Mouse (Mus musculus): Measurements from ENCODE around the gene Chn2.
A peak's percentile ranks its signal among the peaks of the same experiment; 100 is the strongest.

Chn2 gene

GRCm38 (mm10) chr6:54119885-54120666, 80.7 kb downstream of the Chn2 start:
- peak; percentile 29 for DNase-seq

- DNase-seq: no peak
Observed at GRCm38 (mm10) chr6:54120889-54121288, 81.5 kb downstream of the Chn2 start.

DNA sequence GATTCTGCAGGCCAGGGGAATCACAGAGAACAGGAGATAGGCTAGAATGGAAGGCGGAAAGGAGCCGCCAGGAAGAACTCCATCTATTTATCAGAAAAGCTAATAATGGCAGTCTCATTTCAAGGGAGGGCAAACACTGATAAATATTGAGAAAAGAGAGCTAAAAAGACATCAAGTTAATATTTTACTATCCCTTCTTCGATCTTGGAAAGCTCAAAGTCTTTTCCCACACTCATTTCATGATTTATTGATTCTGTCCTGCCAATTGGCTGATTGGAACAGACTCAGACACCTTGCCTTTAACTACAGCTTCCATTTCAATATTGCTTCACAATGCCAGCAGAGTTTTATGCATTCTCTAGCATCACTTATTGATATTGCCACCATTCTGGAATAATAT, 85.2 kb downstream of the Chn2 start:
- no peak for DNase-seq

- no peak for DNase-seq
Observed at GRCm38 (mm10) chr6:54125536-54125935, 86.2 kb downstream of the Chn2 start.

GRCm38 (mm10) chr6:54126225-54126992, 87.1 kb downstream of the Chn2 start:
- no peak for DNase-seq

- DNase-seq: no peak
Observed at GRCm38 (mm10) chr6:54126993-54127697, 87.8 kb downstream of the Chn2 start.

DNA sequence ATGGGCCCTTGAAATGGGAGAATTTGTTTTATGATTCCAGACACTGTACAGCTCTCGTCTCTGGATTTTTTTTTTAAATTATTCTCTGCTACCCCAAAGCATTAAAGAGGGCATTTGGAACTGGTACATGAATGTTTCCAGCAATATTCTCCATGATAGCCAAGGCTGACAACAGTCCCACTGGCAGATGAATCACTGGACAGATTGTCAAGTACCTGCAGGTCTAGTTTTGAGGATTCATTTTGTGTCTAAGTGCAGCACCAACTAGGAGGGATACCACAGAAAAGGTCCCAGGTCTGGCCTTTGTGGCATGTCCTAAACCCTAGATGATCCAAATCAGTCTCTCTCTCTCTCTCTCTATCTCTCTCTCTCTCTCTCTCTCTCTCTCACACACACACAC, 89.3 kb downstream of the Chn2 start:
- no peak for DNase-seq

DNA sequence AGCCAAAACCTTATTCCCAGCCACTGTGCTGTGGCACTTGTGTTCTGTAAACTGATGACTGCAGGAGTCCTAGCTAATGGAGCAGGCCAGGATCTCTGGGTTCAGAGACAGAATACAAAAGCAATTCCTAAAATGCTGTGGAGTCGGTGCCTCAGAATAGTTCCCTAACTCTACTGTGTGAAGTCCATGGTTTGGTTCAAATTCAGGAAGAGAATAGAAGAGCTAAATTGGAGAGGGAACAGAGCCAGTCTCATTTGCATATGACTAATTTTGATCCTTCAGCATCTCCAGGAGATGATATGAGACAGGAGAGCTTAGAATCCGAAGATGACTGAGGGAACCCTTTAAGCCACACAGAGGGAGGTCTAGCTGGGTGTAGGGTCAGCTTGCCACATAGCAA, 90.2 kb downstream of the Chn2 start:
- DNase-seq: no peak

DNA sequence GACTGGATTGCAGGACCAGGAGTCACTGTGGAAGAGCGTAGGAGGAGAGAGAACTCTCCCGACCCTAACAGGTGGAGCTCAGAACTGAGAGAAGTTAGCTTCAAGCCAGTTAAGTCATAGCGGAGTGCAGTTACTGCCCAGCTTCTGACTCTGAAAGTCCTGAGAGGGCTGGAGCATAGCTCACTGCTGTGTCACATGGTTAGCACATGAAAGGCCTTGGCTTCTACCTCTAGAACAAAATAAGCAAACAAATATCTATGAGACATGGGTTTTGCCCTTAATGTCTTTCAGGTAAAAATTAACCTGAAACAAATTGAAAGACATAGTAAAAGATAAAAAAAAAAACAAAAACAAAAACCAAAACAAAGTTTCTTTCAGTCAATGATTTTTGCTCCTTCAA, 91.5 kb downstream of the Chn2 start:
- no peak for DNase-seq

GRCm38 (mm10) chr6:54132576-54132975, 93.2 kb downstream of the Chn2 start:
- DNase-seq: no peak

- DNase-seq: no peak
Observed at GRCm38 (mm10) chr6:54133231-54133630, 93.9 kb downstream of the Chn2 start.

DNA sequence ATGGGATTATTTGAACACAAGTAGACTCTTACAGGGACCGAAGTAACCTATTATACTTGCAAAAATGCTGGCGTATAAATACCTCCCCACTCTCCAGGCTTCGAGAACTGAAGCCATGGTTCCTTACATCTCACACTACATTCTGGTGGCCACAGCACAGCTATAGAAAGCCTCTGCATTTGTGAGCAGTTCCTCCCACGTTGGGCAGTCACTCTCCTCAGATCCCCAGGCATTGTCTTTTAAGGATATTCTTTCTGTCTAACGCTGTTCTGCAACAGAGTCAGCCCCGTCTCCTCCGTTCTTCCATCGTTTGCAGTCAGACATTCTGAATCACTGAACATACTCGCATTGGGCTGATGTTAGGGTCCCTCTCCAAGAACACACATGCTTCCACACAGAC, 98.8 kb downstream of the Chn2 start:
- DNase-seq: no peak

DNA sequence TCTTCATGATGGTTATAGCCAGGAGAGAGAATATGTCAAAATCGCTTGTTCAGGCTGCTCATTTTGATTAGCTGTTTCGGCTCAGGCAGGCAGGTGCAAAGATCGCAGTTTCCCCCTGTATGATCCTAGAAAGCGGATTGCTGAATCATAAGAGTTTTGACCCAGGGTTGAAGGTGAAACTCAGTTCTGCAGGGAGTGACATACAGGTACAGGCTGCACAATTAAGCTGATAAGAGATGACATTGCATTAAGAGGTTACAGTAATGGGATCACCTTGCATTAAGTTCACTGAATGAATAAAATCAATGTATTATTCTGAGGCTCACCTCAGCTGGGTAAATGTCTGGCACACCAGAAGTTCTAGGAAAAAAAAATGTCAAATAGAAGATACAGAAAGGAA, 101.1 kb downstream of the Chn2 start:
- DNase-seq: no peak

DNA sequence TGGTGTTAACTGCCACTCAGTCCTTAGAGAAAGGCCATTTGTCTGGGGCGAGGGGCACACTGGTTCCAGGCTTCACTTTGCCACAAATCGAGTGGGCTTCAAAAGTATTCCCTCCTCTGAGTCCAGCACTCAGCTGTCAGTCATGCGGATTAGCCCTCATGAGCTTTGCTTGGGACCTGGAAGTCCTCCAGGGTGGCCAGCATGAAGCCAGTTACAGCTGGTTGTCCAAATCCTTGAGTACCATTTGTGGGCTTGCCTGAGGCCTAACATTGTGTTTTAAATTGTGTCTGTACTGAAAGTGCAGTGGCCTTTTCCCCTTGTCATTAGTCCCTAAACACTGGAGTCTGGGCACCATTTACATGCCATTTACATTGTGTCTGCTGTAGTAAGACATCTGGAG, 101.8 kb downstream of the Chn2 start:
- no peak for DNase-seq

- no peak for DNase-seq
Observed at GRCm38 (mm10) chr6:54142848-54143651, 103.7 kb downstream of the Chn2 start.

- no peak for DNase-seq
Observed at GRCm38 (mm10) chr6:54143652-54143960, 104.3 kb downstream of the Chn2 start.

- DNase-seq: no peak
Observed at GRCm38 (mm10) chr6:54148844-54149526, 109.6 kb downstream of the Chn2 start.

GRCm38 (mm10) chr6:54150821-54151220, 111.5 kb downstream of the Chn2 start:
- DNase-seq: peak; percentile 7

- no peak for DNase-seq
Observed at GRCm38 (mm10) chr6:54151443-54152241, 112.3 kb downstream of the Chn2 start.

- no peak for DNase-seq
Observed at GRCm38 (mm10) chr6:54157097-54157496, 117.7 kb downstream of the Chn2 start.

- peak; percentile 24 for DNase-seq
Observed at GRCm38 (mm10) chr6:54158317-54158716, 119.0 kb downstream of the Chn2 start.

GRCm38 (mm10) chr6:54160677-54161076, 121.3 kb downstream of the Chn2 start:
- DNase-seq: no peak

All from lung, postnatal 36 days (tissue).